Mouse (Mus musculus): Measurements from ENCODE around the gene Aloxe3.

GRCm38 (mm10) chr11:69076572-69076971, 49.1 kb upstream of the Aloxe3 start:
- no peak for TF ChIP-seq POLR2A (IDR thresholded peaks at IDR 0.05; ENCODE audit: borderline replicate concordance, low read depth, low read length)
- TF ChIP-seq CTCF (IDR thresholded peaks at IDR 0.05; ENCODE audit: low read depth, low read length), result no peak
